Mouse (Mus musculus) C2C12 (cell line): ENCODE data around the gene Gm48552.

ENCODE experiments used
- FOSL1 ChIP-seq: IDR thresholded peaks from one replicate; pipeline ENCODE4 v1.8.0; 2011; ENCODE audit warnings: mild to moderate bottlenecking, low read length; ENCODE audit not compliant: poor library complexity, insufficient read depth, severe bottlenecking
- MYOG ChIP-seq: IDR thresholded peaks from one replicate; pipeline ENCODE4 v1.6.1; 2011; ENCODE audit not compliant: control insufficient read depth, insufficient read length; ENCODE audit errors: extremely low read depth

DNA sequence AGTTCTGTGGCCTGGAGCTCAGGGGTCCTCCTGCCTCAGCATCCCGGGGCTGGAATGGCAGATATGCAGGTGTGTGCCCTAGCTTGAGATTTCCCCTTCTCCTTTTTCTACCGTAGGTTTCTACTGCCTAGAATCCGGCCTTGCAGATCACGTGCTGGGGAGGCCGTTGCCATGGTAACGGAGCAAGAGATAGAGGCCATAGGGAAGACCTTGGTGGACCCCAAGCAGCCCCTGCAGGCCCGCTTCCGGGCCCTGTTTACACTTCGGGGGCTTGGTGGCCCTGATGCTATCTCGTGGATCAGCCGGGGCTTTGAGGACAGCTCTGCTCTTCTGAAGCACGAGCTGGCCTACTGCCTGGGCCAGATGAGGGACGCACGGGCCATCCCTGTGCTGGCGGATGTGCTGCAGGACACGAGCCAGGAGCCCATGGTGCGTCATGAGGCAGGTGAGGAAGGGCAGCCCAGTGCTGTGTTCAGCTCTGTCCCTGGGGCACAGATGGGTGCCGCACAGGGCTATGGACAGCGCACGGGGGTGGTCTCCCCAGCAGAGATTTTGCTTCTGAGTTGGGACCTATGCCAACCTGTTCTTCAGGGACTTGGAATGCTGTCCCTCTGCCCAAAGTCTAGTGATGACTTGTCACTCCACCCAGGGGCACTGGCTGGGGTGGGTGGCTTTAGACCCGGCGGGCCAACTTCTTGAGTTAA lies 3.0 kb upstream of the Gm48552 start:
- TF ChIP-seq MYOG (no peak), FOSL1 (no peak)
